Mouse (Mus musculus) neural tube, embryonic 11.5 days (tissue): ENCODE data around the gene Tmem159. TPM values are rescaled to one million over a fixed set of nuclear protein-coding genes. Genes with fewer than 3 reads are reported as not detected.

Source experiments
- ATAC-seq: fragments of 200-750 bp; cut with Nextera tagmentation; 2 replicates; pipeline ENCODE4 v1.8.0; 2017; ENCODE audit warnings: moderate number of reproducible peaks, mild to moderate bottlenecking, moderate TSS enrichment, moderate library complexity; ENCODE audit not compliant: insufficient read depth, low FRiP score, low TSS enrichment
- DNase-seq: peaks from one replicate; pipeline ENCODE4 v3.0.0-alpha.2; 2015; ENCODE audit warnings: low spot score
- H3K27ac ChIP-seq: fragments of 300-500 bp; sonication (generic); 2 replicates; pipeline ENCODE4 v1.5.1; 2014; ENCODE audit warnings: low read depth, mild to moderate bottlenecking, low read length
- H3K27me3 ChIP-seq: fragments of 300-500 bp; sonication (generic); 2 replicates; pipeline ENCODE4 v1.6.1; 2014; ENCODE audit warnings: mild to moderate bottlenecking, low read length, mixed read lengths; ENCODE audit not compliant: control insufficient read depth, insufficient read depth
- H3K36me3 ChIP-seq: fragments of 300-500 bp; sonication (generic); 2 replicates; pipeline ENCODE4 v1.6.1; 2014; ENCODE audit warnings: mild to moderate bottlenecking, low read length, moderate library complexity, mixed read lengths; ENCODE audit not compliant: control insufficient read depth, insufficient read depth
- H3K4me1 ChIP-seq: fragments of 300-500 bp; sonication (generic); 2 replicates; pipeline ENCODE4 v1.6.1; 2014; ENCODE audit warnings: low read length, mixed read lengths; ENCODE audit not compliant: control insufficient read depth, insufficient read depth
- H3K4me2 ChIP-seq: fragments of 300-500 bp; sonication (generic); 2 replicates; pipeline ENCODE4 v1.6.1; 2014; ENCODE audit warnings: low read depth, mild to moderate bottlenecking, moderate library complexity
- H3K4me3 ChIP-seq: fragments of 300-500 bp; sonication (generic); 2 replicates; pipeline ENCODE4 v1.5.1; 2014; ENCODE audit warnings: low read depth, low read length
- H3K9ac ChIP-seq: fragments of 300-500 bp; sonication (generic); 2 replicates; pipeline ENCODE4 v1.6.1; 2014; ENCODE audit warnings: mild to moderate bottlenecking, low read length
- H3K9me3 ChIP-seq: fragments of 300-500 bp; sonication (generic); 2 replicates; pipeline ENCODE4 v1.6.1; 2016; ENCODE audit warnings: low read length; ENCODE audit not compliant: control insufficient read depth
- WGBS: fragments of 180-500 bp; shearing (Covaris S2); extraction: QIAGEN DNeasy Blood & Tissue Kit; methylation state at CpG from one replicate; pipeline ENCODE4 v1.1.7; 2014; 5-methylcytosine and 5-hydroxymethylcytosine counted together
- polyA plus RNA-seq: library from polyadenylated mRNA; unstranded; fragments of >200 nt; fragmentation: Nextera tagmentation; extraction: Ambion mirVana; gene quantifications from 2 replicates; pipeline ENCODE4 v1.2.1, GENCODE M21; 2014

The Tmem159 gene
- 16.6 and 20.5 TPM in 2 replicates for polyA plus RNA-seq

DNA sequence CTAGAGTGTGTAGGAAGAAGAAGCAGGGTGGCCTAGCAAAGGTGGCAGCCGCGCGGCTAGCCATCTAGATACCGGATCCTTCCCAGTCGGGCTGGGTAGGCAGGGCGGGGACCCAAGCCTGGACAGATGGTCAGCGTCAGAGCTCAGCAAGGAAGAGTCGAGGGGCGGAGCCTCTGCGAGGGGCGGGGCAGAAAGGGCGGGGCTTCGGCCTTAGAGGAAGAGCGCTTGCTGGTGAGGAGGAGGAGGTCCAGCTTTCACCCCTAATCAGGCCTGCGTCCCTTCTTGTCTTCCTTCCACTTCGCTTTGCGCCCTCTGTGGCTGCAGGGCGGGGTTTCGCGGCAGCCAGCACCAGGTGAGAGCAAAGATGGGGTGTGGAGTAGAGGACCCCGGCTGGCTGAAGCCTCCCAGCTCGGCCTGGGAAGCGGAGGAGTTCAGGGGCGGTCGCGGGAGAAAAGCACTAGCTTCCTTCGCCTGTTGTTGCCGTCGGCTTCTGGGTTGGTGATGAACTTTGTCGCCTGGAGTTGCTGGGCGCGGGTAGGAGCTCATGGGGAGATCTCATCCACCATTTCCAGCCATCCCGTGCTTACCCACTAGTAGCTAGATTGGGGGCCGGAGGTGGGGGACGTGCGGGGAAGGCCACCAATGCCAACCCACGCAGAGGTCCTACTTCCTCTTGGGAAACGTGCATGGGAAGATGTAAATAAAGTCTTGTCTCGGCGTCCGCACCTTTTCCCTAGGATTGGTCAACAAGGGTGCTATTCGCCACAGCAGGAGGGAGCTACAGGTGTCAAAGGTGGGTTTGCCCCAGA lies at the start of gene Tmem159:
Gene Tmem159 (plus strand): TSS at position 190 of the 809 bp plus-strand sequence.
- Histone ChIP-seq H3K9me3 (no peaks in the 10 kb centered on the region), H3K27ac (no peak within 1 kb of the TSS)
- under 1% methylated on average over 41 of the region's 42 CpGs for WGBS

DNA sequence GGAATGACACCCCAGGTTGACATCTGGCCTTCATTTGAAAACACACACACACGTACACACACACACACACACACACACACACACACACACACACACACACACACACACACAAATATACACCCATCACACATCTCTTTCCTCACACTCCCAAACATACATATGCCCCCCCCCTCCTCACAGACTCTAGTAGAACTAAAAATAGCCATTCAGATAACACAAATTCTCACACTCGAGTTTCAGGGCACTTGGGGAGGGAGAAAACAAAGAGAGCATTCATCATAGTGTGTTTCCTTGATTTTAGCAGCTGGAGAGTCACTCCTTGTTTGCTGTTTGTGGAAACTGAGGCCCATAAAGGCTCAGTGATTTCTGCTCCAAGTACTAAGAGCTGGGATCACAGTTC lies 48.1 kb upstream of the Tmem159 start:
- Histone ChIP-seq H3K9me3 (no peaks in the 10 kb centered on the region), H3K27me3 (no peaks in the 10 kb centered on the region), H3K4me2 (no peak overlapping the region), H3K4me1 (no peaks in the 10 kb centered on the region), H3K27ac (no peak overlapping the region), H3K9ac (no peak overlapping the region), H3K36me3 (no peaks in the 10 kb centered on the region), H3K4me3 (no peak overlapping the region)
- DNase-seq (no peak), ATAC-seq (no peak)
- WGBS = 55% methylated on average over 1 of the region's 2 CpGs

More for the DNA sequence above, at the start of gene Tmem159:
- H3K4me1 ChIP-seq = peaks cover 3% of the 10 kb centered on the region; the same call in 1 of the 2 replicates
- ATAC-seq (peak; percentile 93), DNase-seq (peak; percentile 90)
- H3K27me3 ChIP-seq = no peaks in the 10 kb centered on the region
- H3K4me2 ChIP-seq = peak within 1 kb of the TSS; percentile 86
- H3K36me3 ChIP-seq = no peaks in the 10 kb centered on the region
- peak within 1 kb of the TSS; percentile 42 for H3K9ac ChIP-seq
- H3K4me3 ChIP-seq = peak within 1 kb of the TSS; percentile 57

DNA sequence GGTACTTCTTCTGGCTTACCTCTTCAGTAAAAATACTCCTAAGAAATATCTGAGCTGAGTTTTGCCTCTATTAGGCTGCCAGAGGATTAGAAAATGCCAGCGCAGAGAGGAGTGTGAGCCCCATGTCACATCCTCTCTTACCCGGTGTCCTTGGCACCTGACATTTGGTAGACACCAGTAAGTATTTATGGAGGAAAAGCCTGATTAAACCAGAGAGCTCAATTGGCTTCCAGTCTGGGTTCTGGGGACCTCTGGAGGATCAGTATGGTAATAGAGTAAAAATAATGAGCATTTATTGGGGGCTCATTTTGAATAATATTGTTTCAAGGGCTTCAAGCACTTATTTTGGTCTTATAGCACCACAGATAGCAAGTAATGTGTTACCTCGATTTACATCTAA lies 46.7 kb upstream of the Tmem159 start:
- H3K4me1 ChIP-seq = no peaks in the 10 kb centered on the region
- 86% methylated on average over 3 of the region's 3 CpGs for WGBS
- H3K27ac ChIP-seq = no peak overlapping the region
- no peaks in the 10 kb centered on the region for H3K36me3 ChIP-seq
- no peak overlapping the region for H3K9ac ChIP-seq
- H3K4me3 ChIP-seq = no peak overlapping the region
- DNase-seq (no peak), ATAC-seq (no peak)
- no peaks in the 10 kb centered on the region for H3K27me3 ChIP-seq
- H3K4me2 ChIP-seq = no peak overlapping the region
- H3K9me3 ChIP-seq = no peaks in the 10 kb centered on the region

GRCm38 (mm10) chr7:120064045-120064444 lies 38.1 kb upstream of the Tmem159 start:
- H3K36me3 ChIP-seq = no peaks in the 10 kb centered on the region
- DNase-seq (no peak), ATAC-seq (no peak)
- H3K9me3 ChIP-seq = no peaks in the 10 kb centered on the region
- 77% methylated on average over 1 of the region's 1 CpGs for WGBS
- H3K4me3 ChIP-seq = no peak overlapping the region
- H3K4me1 ChIP-seq = no peaks in the 10 kb centered on the region
- H3K9ac ChIP-seq = no peak overlapping the region
- no peak overlapping the region for H3K4me2 ChIP-seq
- no peaks in the 10 kb centered on the region for H3K27me3 ChIP-seq
- no peak overlapping the region for H3K27ac ChIP-seq

DNA sequence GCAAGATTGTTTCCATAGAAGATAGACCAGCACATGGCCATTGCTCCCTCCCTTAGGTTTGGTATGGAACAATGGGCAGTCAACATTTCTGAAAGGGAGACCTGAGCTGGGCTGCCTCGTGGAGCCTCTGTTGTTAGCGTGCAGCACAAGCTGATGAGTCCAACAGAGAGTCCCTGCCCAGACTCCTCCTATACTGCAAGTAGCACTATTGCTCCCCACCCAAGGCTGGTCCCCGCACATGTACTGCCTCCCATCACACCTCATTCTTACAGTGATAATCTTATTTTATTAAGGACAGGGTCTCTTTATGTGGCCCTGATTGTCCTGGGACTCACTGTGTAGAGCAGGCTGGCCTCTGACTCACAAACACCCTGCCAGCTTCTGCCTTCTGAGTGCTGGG lies 34.0 kb upstream of the Tmem159 start:
- WGBS = 86% methylated on average over 3 of the region's 3 CpGs
- no peak for ATAC-seq
- H3K36me3 ChIP-seq = no peaks in the 10 kb centered on the region

DNA sequence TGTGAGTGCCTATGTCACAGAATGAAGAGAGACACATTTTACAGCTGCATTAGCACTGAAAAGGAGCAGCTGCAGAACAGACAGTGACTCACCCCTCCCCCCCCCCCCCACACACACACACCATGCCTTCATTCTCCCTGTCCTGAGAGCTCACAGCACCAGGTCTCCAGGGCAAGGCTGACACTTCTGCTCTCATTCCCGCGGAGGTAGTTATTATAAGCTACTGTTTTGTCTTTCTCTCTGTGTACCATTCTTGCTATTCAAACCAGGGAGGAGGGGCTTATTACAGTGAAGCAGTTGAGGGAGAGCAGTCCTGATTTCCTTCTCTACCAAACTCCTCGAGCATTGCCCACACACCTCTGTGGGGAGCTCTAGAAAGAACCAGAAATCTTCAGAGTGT lies 33.0 kb upstream of the Tmem159 start:
- H3K4me1 ChIP-seq = no peaks in the 10 kb centered on the region
- DNase-seq (no peak), ATAC-seq (peak; percentile 79)
- no peak overlapping the region for H3K27ac ChIP-seq
- no peaks in the 10 kb centered on the region for H3K36me3 ChIP-seq
- 29% methylated on average over 3 of the region's 3 CpGs for WGBS
- no peaks in the 10 kb centered on the region for H3K27me3 ChIP-seq
- H3K4me3 ChIP-seq = no peak overlapping the region
- H3K9me3 ChIP-seq = no peaks in the 10 kb centered on the region
- H3K9ac ChIP-seq = no peak overlapping the region
- no peak overlapping the region for H3K4me2 ChIP-seq

More for the DNA sequence above, 34.0 kb upstream of the Tmem159 start:
- Histone ChIP-seq H3K4me1 (no peaks in the 10 kb centered on the region), H3K9ac (no peak overlapping the region), H3K9me3 (no peaks in the 10 kb centered on the region), H3K4me2 (no peak overlapping the region), H3K27ac (no peak overlapping the region), H3K4me3 (no peak overlapping the region), H3K27me3 (no peaks in the 10 kb centered on the region)
- no peak for DNase-seq

DNA sequence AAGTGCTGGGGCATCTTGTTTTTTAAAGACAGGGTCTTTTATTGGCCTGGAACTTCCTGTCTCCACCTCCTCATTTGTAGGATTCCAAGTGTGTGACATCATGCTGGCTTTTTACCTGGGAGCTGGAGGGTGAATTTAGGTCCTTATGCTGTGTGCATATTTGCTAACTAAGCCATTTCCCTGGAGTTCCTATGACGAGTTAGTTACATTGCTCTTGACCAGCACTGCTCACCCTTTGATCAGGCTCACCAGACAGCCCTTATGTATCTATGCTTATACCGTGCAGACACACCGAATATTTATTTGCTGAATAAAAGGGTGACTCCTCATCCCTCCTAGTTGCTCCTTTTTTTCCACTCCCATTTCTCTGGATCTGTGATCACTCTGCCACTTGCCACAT lies 22.0 kb upstream of the Tmem159 start:
- Histone ChIP-seq H3K9me3 (no peaks in the 10 kb centered on the region), H3K36me3 (no peaks in the 10 kb centered on the region), H3K27ac (no peak overlapping the region), H3K4me1 (no peaks in the 10 kb centered on the region), H3K4me3 (no peak overlapping the region), H3K9ac (no peak overlapping the region), H3K27me3 (no peaks in the 10 kb centered on the region), H3K4me2 (no peak overlapping the region)
- ATAC-seq (no peak), DNase-seq (no peak)
- WGBS = 80% methylated on average over 3 of the region's 3 CpGs

- H3K36me3 ChIP-seq = no peaks in the 10 kb centered on the region
- H3K27me3 ChIP-seq = no peaks in the 10 kb centered on the region
- no peak overlapping the region for H3K4me3 ChIP-seq
- WGBS = 62% methylated on average over 5 of the region's 5 CpGs
- no peak overlapping the region for H3K27ac ChIP-seq
- no peaks in the 10 kb centered on the region for H3K4me1 ChIP-seq
- DNase-seq (no peak), ATAC-seq (no peak)
- H3K9me3 ChIP-seq = no peaks in the 10 kb centered on the region
- H3K4me2 ChIP-seq = no peak overlapping the region
- no peak overlapping the region for H3K9ac ChIP-seq
These were observed 9.1 kb upstream of the Tmem159 start for GRCm38 (mm10) chr7:120093033-120093432.

GRCm38 (mm10) chr7:120094216-120094615 lies 7.9 kb upstream of the Tmem159 start:
- Histone ChIP-seq H3K4me1 (no peaks in the 10 kb centered on the region), H3K27ac (no peak overlapping the region), H3K36me3 (no peaks in the 10 kb centered on the region), H3K9me3 (no peaks in the 10 kb centered on the region), H3K9ac (no peak overlapping the region), H3K4me2 (no peak overlapping the region), H3K4me3 (no peak overlapping the region), H3K27me3 (no peaks in the 10 kb centered on the region)
- ATAC-seq (no peak), DNase-seq (no peak)
- WGBS = 89% methylated on average over 3 of the region's 3 CpGs
